Mouse (Mus musculus) hindbrain, embryonic 10.5 days (tissue): ENCODE results near the gene Usp10. TPM values are rescaled to one million over a fixed set of nuclear protein-coding genes. Genes with fewer than 3 reads are reported as not detected.
A peak's percentile ranks its signal among the peaks of the same experiment; 100 is the strongest.

ENCODE experiments used
- DNase-seq: peaks from one replicate; pipeline ENCODE4 v3.0.0-alpha.2; 2017; ENCODE audit warnings: low spot score
- H3K27ac ChIP-seq: fragments of 300-500 bp; sonication (generic); 2 replicates; pipeline ENCODE4 v1.5.1; 2016; ENCODE audit warnings: mild to moderate bottlenecking, moderate library complexity
- H3K27me3 ChIP-seq: fragments of 300-500 bp; sonication (generic); 2 replicates; pipeline ENCODE4 v1.6.1; 2016; ENCODE audit warnings: mild to moderate bottlenecking; ENCODE audit not compliant: poor library complexity, insufficient read depth, severe bottlenecking
- H3K36me3 ChIP-seq: fragments of 300-500 bp; sonication (generic); 2 replicates; pipeline ENCODE4 v1.6.1; 2016; ENCODE audit warnings: mild to moderate bottlenecking, moderate library complexity
- H3K4me1 ChIP-seq: fragments of 300-500 bp; sonication (generic); replicated peaks from 2 replicates; pipeline ENCODE4 v1.6.1; 2016; ENCODE audit warnings: mild to moderate bottlenecking
- H3K4me3 ChIP-seq: fragments of 300-500 bp; sonication (generic); 2 replicates; pipeline ENCODE4 v1.5.1; 2016; ENCODE audit warnings: mild to moderate bottlenecking, moderate library complexity
- H3K9me3 ChIP-seq: fragments of 300-500 bp; sonication (generic); 2 replicates; pipeline ENCODE4 v1.6.1; 2016; ENCODE audit warnings: mild to moderate bottlenecking, moderate library complexity
- WGBS: fragments of 180-500 bp; shearing (Covaris S2); methylation state at CpG from one replicate; pipeline ENCODE4 v1.1.7; 2016; 5-methylcytosine and 5-hydroxymethylcytosine counted together
- polyA plus RNA-seq: library from polyadenylated mRNA; unstranded; fragments of >200 nt; fragmentation: Nextera tagmentation; extraction: Ambion mirVana; gene quantifications from 2 replicates; pipeline ENCODE4 v1.2.1, GENCODE M21; 2016

The Usp10 gene
- polyA plus RNA-seq, 1 experiment from 2014 or later: 182 TPM

- Histone ChIP-seq H3K27me3 (peaks cover 44% of the 10 kb centered on the region), H3K27ac (0 out of 2 replicates have a peak overlapping the region, but pooled peaks have one; percentile 30), H3K4me3 (no peak overlapping the region), H3K9me3 (no peaks in the 10 kb centered on the region), H3K4me1 (peaks cover 5% of the 10 kb centered on the region), H3K36me3 (no peaks in the 10 kb centered on the region)
- DNase-seq: no peak
- WGBS: 25% methylated on average over 13 of the region's 13 CpGs
Observed at GRCm38 (mm10) chr8:119897933-119898332, 12.2 kb upstream of the Usp10 start.

GRCm38 (mm10) chr8:119901349-119901748 lies 8.8 kb upstream of the Usp10 start:
- 80% methylated on average over 3 of the region's 3 CpGs for WGBS

GRCm38 (mm10) chr8:119901952-119902351 lies 8.2 kb upstream of the Usp10 start:
- no peak overlapping the region for H3K4me3 ChIP-seq
- DNase-seq: no peak
- H3K27ac ChIP-seq: no peak overlapping the region
- peaks cover 16% of the 10 kb centered on the region for H3K4me1 ChIP-seq
- peaks cover 45% of the 10 kb centered on the region for H3K27me3 ChIP-seq
- H3K9me3 ChIP-seq: no peaks in the 10 kb centered on the region
- 76% methylated on average over 8 of the region's 8 CpGs for WGBS
- no peaks in the 10 kb centered on the region for H3K36me3 ChIP-seq

More at GRCm38 (mm10) chr8:119901349-119901748, 8.8 kb upstream of the Usp10 start:
- no peak overlapping the region for H3K4me3 ChIP-seq
- H3K36me3 ChIP-seq: no peaks in the 10 kb centered on the region
- 0 out of 2 replicates have a peak overlapping the region, but pooled peaks have one; percentile 12 for H3K27ac ChIP-seq
- DNase-seq: no peak
- no peaks in the 10 kb centered on the region for H3K9me3 ChIP-seq
- peaks cover 47% of the 10 kb centered on the region for H3K27me3 ChIP-seq
- H3K4me1 ChIP-seq: peaks cover 16% of the 10 kb centered on the region

- peaks cover 11% of the 10 kb centered on the region for H3K4me1 ChIP-seq
- no peak overlapping the region for H3K27ac ChIP-seq
- H3K4me3 ChIP-seq: no peak overlapping the region
- peaks cover 21% of the 10 kb centered on the region for H3K27me3 ChIP-seq
- H3K9me3 ChIP-seq: no peaks in the 10 kb centered on the region
- H3K36me3 ChIP-seq: no peaks in the 10 kb centered on the region
- WGBS: 65% methylated on average over 12 of the region's 12 CpGs
- DNase-seq: no peak
Observed at GRCm38 (mm10) chr8:119904323-119904911, 5.7 kb upstream of the Usp10 start.

DNA sequence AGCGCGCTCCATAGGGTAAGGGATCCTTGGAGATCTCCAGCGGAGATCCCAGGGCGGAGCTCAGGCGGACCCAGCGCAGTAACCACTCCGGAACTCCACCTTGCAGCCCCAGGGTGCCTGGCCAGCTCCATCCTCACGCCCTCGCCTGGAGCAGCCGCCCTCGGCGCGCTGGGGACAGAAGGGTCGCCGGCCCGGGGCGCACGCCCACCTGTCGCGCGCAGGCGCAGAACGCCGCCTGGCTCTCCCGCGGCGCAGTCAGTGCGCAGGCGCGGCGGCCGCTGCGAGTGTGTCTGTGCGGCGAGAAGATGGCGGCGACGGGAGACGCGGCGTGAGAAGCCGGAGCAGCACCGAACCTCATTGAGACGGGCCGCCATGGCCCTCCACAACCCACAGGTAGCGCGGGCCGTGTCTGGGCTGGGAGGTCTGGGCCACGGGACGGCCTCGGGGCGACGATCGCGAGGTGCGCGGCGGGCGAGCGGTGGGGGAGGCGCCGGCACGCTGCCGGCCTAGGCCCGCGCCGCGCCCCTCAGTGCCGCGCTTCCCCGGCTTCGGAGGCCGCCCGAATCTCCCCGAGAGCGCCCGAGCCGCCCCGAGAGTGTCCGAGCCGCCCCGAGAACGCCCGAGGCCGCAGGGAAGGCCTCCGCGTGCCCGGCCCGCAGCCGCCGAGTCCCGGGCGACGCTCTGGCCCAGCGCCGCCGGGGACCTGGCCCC lies 542 bp downstream of the Usp10 start, which contains the start of gene Gm20388:
Gene Gm20388, plus strand, starts transcription at position 295 of the 711 bp plus-strand sequence.
- H3K27me3 ChIP-seq: peaks cover 5% of the 10 kb centered on the region
- H3K4me3 ChIP-seq: peak within 1 kb of the TSS; percentile 89
- WGBS: under 1% methylated on average over 95 of the region's 97 CpGs
- DNase-seq: peak; percentile 91
- peaks cover 52% of the 10 kb centered on the region for H3K4me1 ChIP-seq
- H3K36me3 ChIP-seq: no peaks in the 10 kb centered on the region
- H3K27ac ChIP-seq: peak within 1 kb of the TSS; percentile 99
- no peaks in the 10 kb centered on the region for H3K9me3 ChIP-seq

- Histone ChIP-seq H3K4me1 (peaks cover 59% of the 10 kb centered on the region), H3K4me3 (peak overlapping the region; percentile 89)
Observed at GRCm38 (mm10) chr8:119911258-119911962, 1.2 kb downstream of the Usp10 start.

DNA sequence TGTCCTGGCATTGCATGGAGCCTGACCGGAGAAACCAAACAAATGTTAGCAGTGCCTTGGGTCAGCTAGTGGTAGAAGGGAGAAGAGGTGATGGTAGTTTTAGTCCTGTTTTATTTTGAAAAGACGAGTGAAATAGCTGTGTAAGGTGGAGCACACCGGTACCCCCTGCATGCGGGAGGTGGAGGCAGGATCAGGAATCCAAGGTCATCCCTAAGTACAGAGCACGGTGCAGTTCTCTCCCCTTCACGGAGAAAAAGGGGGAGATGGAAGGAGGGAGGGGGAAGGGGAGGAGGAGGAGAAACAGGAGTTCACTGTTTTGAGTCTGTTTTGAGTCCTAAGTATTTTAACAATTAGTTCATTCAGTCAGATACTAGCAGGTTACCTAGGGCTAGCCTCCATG lies 2.5 kb downstream of the Usp10 start:
- Histone ChIP-seq H3K36me3 (peaks cover 15% of the 10 kb centered on the region; the same call in 1 of the 2 replicates), H3K4me1 (peaks cover 69% of the 10 kb centered on the region), H3K27me3 (peaks cover 5% of the 10 kb centered on the region), H3K9me3 (no peaks in the 10 kb centered on the region), H3K27ac (no peak overlapping the region), H3K4me3 (peak overlapping the region; percentile 89)
- WGBS: 49% methylated on average over 6 of the region's 6 CpGs
- DNase-seq: no peak

More at GRCm38 (mm10) chr8:119911258-119911962, 1.2 kb downstream of the Usp10 start:
- H3K9me3 ChIP-seq: no peaks in the 10 kb centered on the region
- H3K27ac ChIP-seq: peak overlapping the region; percentile 99
- peaks cover 5% of the 10 kb centered on the region; the same call in 1 of the 2 replicates for H3K36me3 ChIP-seq
- WGBS: under 1% methylated on average over 30 of the region's 30 CpGs
- peaks cover 5% of the 10 kb centered on the region for H3K27me3 ChIP-seq
- no peak for DNase-seq

DNA sequence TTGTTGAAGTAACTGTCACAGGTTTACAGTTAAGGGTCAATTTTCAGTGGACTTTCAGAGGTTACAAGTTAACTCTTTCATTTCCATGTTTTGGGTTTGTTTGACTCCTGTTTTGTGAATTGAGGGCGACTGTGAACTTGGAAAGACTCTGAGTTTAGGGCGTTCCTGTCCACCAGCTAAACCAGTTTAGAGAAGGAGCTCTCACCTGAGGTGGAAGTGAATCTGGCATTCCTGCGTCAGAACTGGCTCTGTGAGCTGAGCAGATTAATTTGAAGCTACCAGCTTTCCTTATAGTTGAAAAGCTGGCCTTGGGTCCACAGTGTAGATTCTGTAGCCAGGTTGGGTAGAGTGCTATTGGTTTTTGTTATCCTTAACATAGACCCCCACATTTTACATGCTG lies 3.0 kb downstream of the Usp10 start:
- peak overlapping the region; percentile 89 for H3K4me3 ChIP-seq
- peaks cover 69% of the 10 kb centered on the region for H3K4me1 ChIP-seq
- no peak overlapping the region for H3K27ac ChIP-seq
- peaks cover 5% of the 10 kb centered on the region for H3K27me3 ChIP-seq
- H3K36me3 ChIP-seq: peaks cover 20% of the 10 kb centered on the region
- DNase-seq: no peak
- H3K9me3 ChIP-seq: no peaks in the 10 kb centered on the region
- WGBS: 80% methylated on average over 3 of the region's 3 CpGs

DNA sequence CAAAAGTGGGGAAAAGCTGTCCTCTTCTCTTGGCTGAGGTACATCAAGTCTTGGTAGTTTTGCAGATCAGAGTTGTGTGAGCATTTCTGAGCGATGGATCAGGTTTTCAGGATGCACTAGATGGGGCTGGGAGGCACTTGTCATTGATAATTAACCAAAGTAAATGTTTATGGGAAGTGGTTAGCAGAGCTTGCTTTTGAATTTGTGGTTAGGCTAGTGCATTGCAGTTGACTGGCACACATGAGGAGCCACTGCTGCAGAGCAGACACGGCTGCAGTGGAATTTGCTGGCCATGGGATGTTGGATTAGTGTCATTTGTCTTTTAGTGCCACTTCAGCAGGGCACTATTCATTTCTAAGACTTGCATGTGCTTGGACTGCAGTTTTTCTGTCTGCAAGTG lies 4.0 kb downstream of the Usp10 start:
- Histone ChIP-seq H3K4me3 (0 out of 2 replicates have a peak overlapping the region, but pooled peaks have one; percentile 89), H3K4me1 (peaks cover 69% of the 10 kb centered on the region), H3K36me3 (peaks cover 30% of the 10 kb centered on the region), H3K27me3 (peaks cover 5% of the 10 kb centered on the region), H3K9me3 (no peaks in the 10 kb centered on the region), H3K27ac (no peak overlapping the region)
- WGBS: 78% methylated on average over 2 of the region's 2 CpGs
- no peak for DNase-seq

DNA sequence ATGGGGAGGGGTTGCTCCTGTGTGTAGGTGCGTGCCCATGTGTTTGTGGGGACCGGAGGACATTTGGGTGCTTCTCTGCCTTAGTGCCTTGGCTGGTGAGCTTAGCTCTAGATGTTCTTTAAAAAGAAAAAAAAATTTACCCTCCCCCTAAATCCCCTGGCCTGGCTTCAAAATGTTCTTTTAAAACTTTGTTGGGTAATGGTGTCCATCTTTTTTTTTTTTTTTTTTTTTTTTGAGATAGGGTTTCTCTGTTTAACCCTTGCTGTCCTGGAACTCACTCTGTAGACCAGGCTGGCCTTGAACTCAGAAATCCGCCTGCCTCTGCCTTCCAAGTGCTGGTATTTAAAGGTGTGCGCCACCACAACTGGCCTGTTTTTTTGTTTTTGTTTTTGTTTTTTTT lies 5.1 kb downstream of the Usp10 start:
- 90% methylated on average over 4 of the region's 4 CpGs for WGBS
- Histone ChIP-seq H3K4me3 (no peak overlapping the region), H3K27ac (no peak overlapping the region), H3K36me3 (peaks cover 38% of the 10 kb centered on the region), H3K9me3 (no peaks in the 10 kb centered on the region), H3K27me3 (no peaks in the 10 kb centered on the region), H3K4me1 (peaks cover 66% of the 10 kb centered on the region)
- no peak for DNase-seq

DNA sequence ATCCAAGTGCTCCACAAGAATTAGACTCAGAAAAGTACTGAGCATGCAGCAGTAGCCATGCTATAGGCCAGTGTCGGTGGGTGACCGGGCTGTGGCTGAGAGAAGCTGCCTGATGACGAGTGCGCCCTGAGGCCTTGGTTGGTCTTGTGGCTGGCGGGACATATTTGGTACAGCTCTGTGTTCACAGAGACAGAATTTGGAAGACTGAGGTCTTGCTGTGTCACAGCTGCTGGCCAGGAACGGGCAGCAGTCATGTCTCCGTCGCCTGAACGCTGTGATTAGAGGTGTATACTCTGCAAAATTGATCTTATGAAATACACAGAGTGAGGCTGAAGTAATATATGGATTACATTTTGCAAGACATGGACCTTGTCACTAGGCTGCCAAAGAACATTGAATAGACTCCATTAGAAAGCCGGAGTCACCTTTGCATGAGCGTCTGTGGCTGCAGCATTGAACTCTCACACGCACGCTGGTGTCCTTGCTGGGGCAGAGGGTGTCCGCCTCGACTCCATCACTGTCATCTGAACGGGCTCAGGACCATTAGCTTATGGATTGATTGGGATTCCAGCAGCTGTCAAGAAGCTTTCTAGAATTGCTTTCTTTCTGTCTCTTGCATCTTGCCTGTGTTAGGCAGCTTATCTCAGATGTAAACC lies 6.2 kb downstream of the Usp10 start:
- 84% methylated on average over 16 of the region's 16 CpGs for WGBS
- Histone ChIP-seq H3K4me1 (peaks cover 63% of the 10 kb centered on the region), H3K27me3 (no peaks in the 10 kb centered on the region), H3K4me3 (no peak overlapping the region), H3K27ac (peak overlapping the region; percentile 29; the same call in 1 of the 2 replicates), H3K36me3 (peaks cover 47% of the 10 kb centered on the region), H3K9me3 (no peaks in the 10 kb centered on the region)
- DNase-seq: no peak

- WGBS: 95% methylated on average over 3 of the region's 3 CpGs
- H3K27me3 ChIP-seq: no peaks in the 10 kb centered on the region
- H3K36me3 ChIP-seq: peaks cover 47% of the 10 kb centered on the region
- H3K4me1 ChIP-seq: peaks cover 59% of the 10 kb centered on the region
- H3K9me3 ChIP-seq: no peaks in the 10 kb centered on the region
- DNase-seq: no peak
- no peak overlapping the region for H3K4me3 ChIP-seq
- no peak overlapping the region for H3K27ac ChIP-seq
Observed at GRCm38 (mm10) chr8:119917415-119917814, 7.3 kb downstream of the Usp10 start.
